Mouse (Mus musculus) hindbrain, postnatal 0 days (tissue): ENCODE measurements around the gene Ssr4. TPM values are rescaled to one million over a fixed set of nuclear protein-coding genes. Genes with fewer than 3 reads are reported as not detected.
"Not testable (repeated sequence)": the region's sequence is repeated elsewhere in the genome, so short reads cannot be mapped to it uniquely, and the experiment has no call there.

Experiments
- ATAC-seq: fragments of 200-750 bp; cut with Nextera tagmentation; 2 replicates; pipeline ENCODE4 v1.8.0; 2017; ENCODE audit warnings: mild to moderate bottlenecking, moderate TSS enrichment, moderate library complexity
- DNase-seq: peaks from one replicate; pipeline ENCODE4 v3.0.0-alpha.2; 2015; ENCODE audit warnings: low spot score
- H3K27ac ChIP-seq: fragments of 300-500 bp; sonication (generic); 2 replicates; pipeline ENCODE4 v1.5.1; 2014; ENCODE audit warnings: mild to moderate bottlenecking
- H3K27me3 ChIP-seq: fragments of 300-500 bp; sonication (generic); 2 replicates; pipeline ENCODE4 v1.6.1; 2014; ENCODE audit warnings: low read length, mixed read lengths; ENCODE audit not compliant: insufficient read depth
- H3K36me3 ChIP-seq: fragments of 300-500 bp; sonication (generic); 2 replicates; pipeline ENCODE4 v1.6.1; 2014; ENCODE audit warnings: low read length, mixed read lengths; ENCODE audit not compliant: insufficient read depth
- H3K4me1 ChIP-seq: fragments of 300-500 bp; sonication (generic); 2 replicates; pipeline ENCODE4 v1.6.1; 2014; ENCODE audit warnings: antibody characterized with exemption, low read length, mixed read lengths; ENCODE audit not compliant: insufficient read depth
- H3K4me2 ChIP-seq: fragments of 300-500 bp; sonication (generic); 2 replicates; pipeline ENCODE4 v1.6.1; 2014; ENCODE audit warnings: low read depth, mild to moderate bottlenecking, low read length, moderate library complexity, mixed read lengths
- H3K4me3 ChIP-seq: fragments of 300-500 bp; sonication (generic); 2 replicates; pipeline ENCODE4 v1.5.1; 2014; ENCODE audit warnings: low read length
- H3K9ac ChIP-seq: fragments of 300-500 bp; sonication (generic); replicated peaks from 2 replicates; pipeline ENCODE4 v1.6.1; 2014; ENCODE audit warnings: mild to moderate bottlenecking, low read length, moderate library complexity, mixed read lengths
- H3K9me3 ChIP-seq: fragments of 300-500 bp; sonication (generic); 2 replicates; pipeline ENCODE4 v1.6.1; 2016; ENCODE audit warnings: low read length, mixed read lengths
- CTCF ChIP-seq: IDR thresholded peaks from 2 replicates; pipeline ENCODE4 v1.5.1; 2016; ENCODE audit warnings: antibody characterized with exemption, control low read depth, low read depth
- WGBS: fragments of 180-500 bp; shearing (Covaris S2); extraction: QIAGEN DNeasy Blood & Tissue Kit; methylation state at CpG from one replicate; pipeline ENCODE4 v1.1.7; 2014; 5-methylcytosine and 5-hydroxymethylcytosine counted together
- polyA plus RNA-seq: library from polyadenylated mRNA; unstranded; fragments of >200 nt; fragmentation: Nextera tagmentation; extraction: Ambion mirVana; gene quantifications from 2 replicates; pipeline ENCODE4 v1.2.1, GENCODE M21; 2015
- total RNA-seq: library from RNA; depleted of rRNA; stranded (reverse); fragments of >200 nt; gene quantifications from 2 replicates; pipeline ENCODE4 v1.2.3, GENCODE M21; 2014; rRNA removed

Ssr4 gene
- 89.0 and 144 TPM in 2 replicates for total RNA-seq
- polyA plus RNA-seq, result 196 and 199 TPM in 2 replicates

DNA sequence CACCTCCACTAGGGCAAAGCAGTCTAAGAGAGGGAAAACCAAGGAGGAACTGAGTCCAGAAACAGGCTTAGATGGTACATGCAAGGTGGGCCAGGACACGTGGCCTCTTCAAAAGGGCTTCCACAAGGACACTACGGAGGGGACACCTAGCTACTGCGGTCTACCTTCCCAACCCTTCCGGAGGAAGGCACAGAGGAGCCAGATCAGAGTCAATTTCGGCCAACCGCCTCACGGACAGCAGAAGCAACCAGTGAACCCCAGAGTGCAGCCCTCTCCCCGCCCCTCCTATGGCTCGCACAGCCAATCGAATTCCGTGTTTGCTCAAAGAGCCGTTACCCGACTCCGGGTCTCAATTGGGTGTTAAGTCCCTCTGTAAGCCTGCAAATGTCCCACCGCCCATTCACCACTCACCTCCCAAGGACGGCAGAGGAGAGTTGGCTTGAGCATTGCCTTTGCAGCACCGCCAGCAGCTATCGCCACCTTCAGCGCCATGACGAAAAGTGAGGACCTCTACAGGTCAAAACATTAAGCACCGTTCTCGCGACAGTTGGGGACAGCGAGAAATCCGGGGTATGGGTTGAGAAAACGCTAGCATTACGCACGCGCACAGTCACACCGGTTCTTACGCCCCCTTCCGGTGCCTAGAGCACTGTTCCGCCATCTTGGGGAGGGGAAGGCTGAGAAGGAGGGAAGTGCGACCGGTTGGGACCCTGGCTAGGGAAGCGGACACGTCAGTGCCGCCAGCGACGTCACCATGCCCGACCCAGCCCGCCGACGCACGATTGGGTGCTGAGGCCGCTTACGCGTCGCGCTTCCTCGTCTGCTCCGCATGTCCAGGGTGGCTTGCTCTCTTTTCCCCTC, at the start of gene Ssr4, which contains the start of gene Idh3g:
TSS of gene Ssr4 (plus strand) at position 665 of the 861 bp plus-strand sequence.
TSS of gene Idh3g (minus strand) at position 534 of the 861 bp plus-strand sequence.
- Histone ChIP-seq H3K27me3 (no peaks in the 10 kb centered on the region), H3K4me1 (peaks cover 14% of the 10 kb centered on the region; the same call in 1 of the 2 replicates), H3K4me2 (peak within 1 kb of the TSS; percentile 59), H3K4me3 (peak within 1 kb of the TSS; percentile 53), H3K36me3 (no peaks in the 10 kb centered on the region), H3K27ac (peak within 1 kb of the TSS; percentile 86), H3K9me3 (no peaks in the 10 kb centered on the region), H3K9ac (peak within 1 kb of the TSS; percentile 71)
- DNase-seq (peak; percentile 95), ATAC-seq (peak; percentile 97)
- WGBS, result 31% methylated on average over 52 of the region's 52 CpGs
- peak; percentile 70; the same call in 1 of the 2 replicates for TF ChIP-seq CTCF

GRCm38 (mm10) chrX:73738155-73738554, 48.7 kb upstream of the Ssr4 start:
- DNase-seq (no peak), ATAC-seq (peak; percentile 35; the same call in 1 of the 2 replicates)
- no peak overlapping the region for H3K4me3 ChIP-seq

DNA sequence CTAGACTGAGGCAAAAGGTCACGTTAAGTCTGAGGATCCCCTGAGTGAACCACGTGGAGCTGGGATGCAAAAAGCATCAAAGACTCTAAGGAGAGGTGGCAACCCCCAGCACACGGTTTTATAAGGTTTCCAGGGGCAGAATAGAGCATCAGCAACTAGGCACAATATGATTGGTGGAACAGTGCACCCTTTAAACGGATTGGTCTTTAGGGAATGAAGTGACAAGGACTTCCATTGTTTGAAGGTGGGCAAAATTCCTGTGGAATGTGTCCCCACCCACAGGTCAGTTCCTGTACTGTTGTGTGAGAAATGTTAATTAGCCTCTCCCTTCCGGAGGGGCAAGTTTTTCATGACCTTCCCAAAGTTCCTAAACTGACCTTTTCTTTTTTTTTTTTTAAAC, 47.7 kb upstream of the Ssr4 start:
- H3K4me2 ChIP-seq, result no peak overlapping the region
- no peaks in the 10 kb centered on the region for H3K9me3 ChIP-seq
- ATAC-seq (no peak), DNase-seq (no peak)
- H3K36me3 ChIP-seq, result no peaks in the 10 kb centered on the region
- WGBS, result 64% methylated on average over 5 of the region's 5 CpGs
- H3K4me1 ChIP-seq, result no peaks in the 10 kb centered on the region
- TF ChIP-seq CTCF, result no peak
- no peak overlapping the region for H3K4me3 ChIP-seq
- H3K27me3 ChIP-seq, result no peaks in the 10 kb centered on the region
- H3K9ac ChIP-seq, result no peak overlapping the region
- H3K27ac ChIP-seq, result no peak overlapping the region

More at GRCm38 (mm10) chrX:73738155-73738554, 48.7 kb upstream of the Ssr4 start:
- peak; percentile 34; the same call in 1 of the 2 replicates for TF ChIP-seq CTCF
- no peaks in the 10 kb centered on the region for H3K27me3 ChIP-seq
- 50% methylated on average over 1 of the region's 1 CpGs for WGBS
- no peaks in the 10 kb centered on the region for H3K4me1 ChIP-seq
- H3K9ac ChIP-seq, result no peak overlapping the region
- H3K36me3 ChIP-seq, result no peaks in the 10 kb centered on the region
- no peaks in the 10 kb centered on the region for H3K9me3 ChIP-seq
- H3K27ac ChIP-seq, result no peak overlapping the region
- H3K4me2 ChIP-seq, result no peak overlapping the region

GRCm38 (mm10) chrX:73739841-73740240, 47.0 kb upstream of the Ssr4 start:
- H3K4me2 ChIP-seq, H3K27me3 ChIP-seq, DNase-seq, H3K27ac ChIP-seq, H3K4me1 ChIP-seq, H3K36me3 ChIP-seq, H3K4me3 ChIP-seq, ATAC-seq, H3K9me3 ChIP-seq, H3K9ac ChIP-seq: not testable (repeated sequence)
- WGBS, result 94% methylated on average over 7 of the region's 7 CpGs

DNA sequence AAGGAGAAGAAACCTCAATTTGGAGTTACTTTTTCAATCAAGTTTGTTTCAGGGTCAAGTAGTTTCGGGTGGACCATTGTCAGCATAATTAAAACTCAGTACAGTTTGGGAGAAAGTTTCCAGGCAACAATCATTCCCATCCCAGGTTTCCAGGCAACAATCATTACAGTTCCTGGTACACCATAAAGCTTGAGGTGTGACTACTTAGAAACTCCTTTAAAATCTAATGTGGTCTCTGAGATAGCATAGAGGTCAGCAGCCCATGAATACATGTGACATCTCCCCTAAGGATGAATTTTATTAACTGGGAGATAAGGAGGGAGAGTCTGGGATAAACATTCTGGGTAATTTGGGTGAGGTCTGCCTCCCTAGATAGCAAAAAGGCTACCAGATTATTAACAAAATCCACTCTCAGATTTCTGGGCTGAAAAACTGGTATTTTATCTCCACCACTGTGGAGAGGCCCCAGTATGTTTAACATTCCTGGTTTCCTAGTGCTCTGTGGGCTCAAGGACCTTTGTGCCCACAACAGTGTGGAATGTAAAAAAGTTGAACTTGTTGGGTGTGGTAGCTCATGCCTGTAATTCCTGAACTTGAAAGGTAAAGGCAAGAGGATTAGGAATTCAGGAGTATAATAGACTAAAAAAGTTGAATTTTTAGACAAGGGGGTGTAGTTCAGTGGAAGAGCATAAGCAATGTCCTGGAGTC, 41.9 kb upstream of the Ssr4 start:
- ATAC-seq (no peak), DNase-seq (no peak)
- no peaks in the 10 kb centered on the region for H3K9me3 ChIP-seq
- no peaks in the 10 kb centered on the region for H3K4me1 ChIP-seq
- no peak overlapping the region for H3K4me3 ChIP-seq
- no peak overlapping the region for H3K9ac ChIP-seq
- no peak for TF ChIP-seq CTCF
- 83% methylated on average over 1 of the region's 1 CpGs for WGBS
- H3K27ac ChIP-seq, result no peak overlapping the region
- H3K4me2 ChIP-seq, result no peak overlapping the region
- no peaks in the 10 kb centered on the region for H3K36me3 ChIP-seq
- H3K27me3 ChIP-seq, result no peaks in the 10 kb centered on the region

DNA sequence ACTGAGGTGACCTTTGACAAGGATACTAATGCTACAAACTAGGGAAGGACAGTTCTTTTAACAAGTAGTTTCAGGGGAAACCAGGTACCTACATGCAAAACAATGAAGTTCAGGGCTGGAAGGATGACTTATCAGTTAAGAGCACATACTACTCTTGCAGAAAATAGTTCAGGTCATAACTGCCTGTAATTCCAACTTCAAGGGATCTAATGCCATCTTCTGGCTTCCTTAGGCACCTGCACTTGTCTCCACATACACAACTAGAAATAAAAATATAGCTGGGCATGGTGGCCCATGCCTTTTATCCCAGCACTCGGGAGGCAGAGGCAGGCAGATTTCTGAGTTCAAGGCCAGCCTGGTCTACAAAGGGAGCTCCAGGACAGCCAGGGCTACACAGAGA, 37.9 kb upstream of the Ssr4 start:
- DNase-seq, result no peak
- H3K9ac ChIP-seq, result no peak overlapping the region
- no peak for TF ChIP-seq CTCF
- WGBS, result 90% methylated on average over 1 of the region's 1 CpGs
- no peak overlapping the region for H3K4me3 ChIP-seq
- no peak overlapping the region for H3K4me2 ChIP-seq
- ATAC-seq, result no peak
- H3K36me3 ChIP-seq, result no peaks in the 10 kb centered on the region
- no peak overlapping the region for H3K27ac ChIP-seq
- H3K4me1 ChIP-seq, result no peaks in the 10 kb centered on the region
- no peaks in the 10 kb centered on the region for H3K27me3 ChIP-seq
- H3K9me3 ChIP-seq, result no peaks in the 10 kb centered on the region
